Mouse (Mus musculus): Measurements from ENCODE around the gene Socs3. TPM values are rescaled to one million over a fixed set of nuclear protein-coding genes. Genes with fewer than 3 reads are reported as not detected.

Gene Socs3
- polyA plus RNA-seq (2012; ENCODE audit: insufficient read depth, insufficient read length, missing spikeins), result 2.5 and 6.6 TPM in 2 replicates

DNA sequence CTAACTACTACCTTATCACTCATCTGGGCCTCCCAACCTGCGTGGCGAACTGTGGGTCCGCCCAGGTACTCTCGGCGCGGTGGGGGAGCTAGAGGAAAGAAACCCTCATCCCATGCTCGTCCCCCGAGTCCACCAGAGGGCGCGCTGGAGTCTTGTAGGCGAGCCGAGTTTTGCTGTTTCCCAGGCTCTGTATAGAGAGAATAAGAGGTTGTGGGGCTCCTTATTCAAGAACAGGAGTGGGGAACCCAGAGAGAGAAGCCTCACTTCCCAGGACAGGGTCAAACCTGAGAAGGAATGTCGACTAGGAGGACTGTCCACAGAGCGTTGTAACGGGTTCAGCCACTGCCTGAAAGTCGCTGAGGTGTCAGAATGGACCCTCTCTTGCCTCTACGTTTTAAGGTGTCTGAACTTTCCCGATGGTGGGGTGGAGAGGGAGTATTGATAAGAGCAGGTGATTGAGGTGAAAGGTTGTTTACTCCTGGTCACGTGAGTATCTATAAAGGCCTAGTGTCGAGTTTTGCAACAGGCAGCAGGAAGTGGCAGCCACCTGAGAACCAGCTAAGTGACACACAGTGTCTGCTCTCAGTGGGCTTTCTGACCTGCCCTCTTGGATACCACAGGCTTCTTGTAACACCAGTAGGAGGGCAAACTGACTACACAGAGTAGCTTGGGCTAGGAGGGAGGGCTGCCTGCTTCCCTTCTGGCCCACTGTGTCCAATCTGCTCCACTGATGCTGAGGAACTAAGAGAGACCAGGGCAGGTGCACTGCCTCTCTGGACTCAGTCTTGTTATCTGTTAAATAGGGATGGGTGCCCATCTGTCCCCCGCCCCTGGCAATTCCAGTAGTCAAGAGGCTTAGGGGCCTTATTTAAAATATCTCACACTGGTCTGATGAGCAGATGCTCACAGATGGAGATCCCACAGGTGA lies at the start of gene Socs3:
Gene Socs3 (minus strand): TSS at position 103 of the 928 bp plus-strand sequence.
- Histone ChIP-seq H3K4me1 (ENCODE audit: control insufficient read depth, insufficient read depth, insufficient read length, low read length) (peaks cover 5% of the 10 kb centered on the region), H3K4me3 (ENCODE audit: insufficient read depth, low read depth, low read length) (peak within 1 kb of the TSS; percentile 76), H3K27ac (replicated peaks; ENCODE audit: low read depth, low read length) (peak within 1 kb of the TSS; percentile 81)

DNA sequence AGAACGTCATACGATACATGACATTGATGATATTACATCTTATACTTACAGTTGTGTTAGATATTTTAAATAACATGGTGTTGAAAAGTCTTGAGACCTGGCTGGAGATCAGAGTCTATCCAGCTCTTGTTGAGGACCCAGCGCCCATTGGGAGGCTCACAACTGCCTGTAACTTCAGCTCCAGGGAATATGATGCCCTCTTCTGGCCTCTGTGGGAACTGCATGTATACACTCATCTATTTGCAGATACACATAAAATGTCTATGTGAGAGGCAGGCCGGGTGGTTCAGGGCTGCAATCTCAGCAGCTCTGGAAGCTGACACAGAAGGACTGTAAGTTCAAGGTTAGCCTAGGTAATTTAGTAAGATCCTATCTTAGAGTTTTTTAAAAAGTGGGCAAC lies 48.5 kb upstream of the Socs3 start:
- Histone ChIP-seq H3K27ac (replicated peaks; ENCODE audit: low read depth, low read length) (no peak overlapping the region), H3K4me1 (ENCODE audit: control insufficient read depth, insufficient read depth, insufficient read length, low read length) (no peaks in the 10 kb centered on the region), H3K4me3 (ENCODE audit: insufficient read depth, low read depth, low read length) (no peak overlapping the region)

DNA sequence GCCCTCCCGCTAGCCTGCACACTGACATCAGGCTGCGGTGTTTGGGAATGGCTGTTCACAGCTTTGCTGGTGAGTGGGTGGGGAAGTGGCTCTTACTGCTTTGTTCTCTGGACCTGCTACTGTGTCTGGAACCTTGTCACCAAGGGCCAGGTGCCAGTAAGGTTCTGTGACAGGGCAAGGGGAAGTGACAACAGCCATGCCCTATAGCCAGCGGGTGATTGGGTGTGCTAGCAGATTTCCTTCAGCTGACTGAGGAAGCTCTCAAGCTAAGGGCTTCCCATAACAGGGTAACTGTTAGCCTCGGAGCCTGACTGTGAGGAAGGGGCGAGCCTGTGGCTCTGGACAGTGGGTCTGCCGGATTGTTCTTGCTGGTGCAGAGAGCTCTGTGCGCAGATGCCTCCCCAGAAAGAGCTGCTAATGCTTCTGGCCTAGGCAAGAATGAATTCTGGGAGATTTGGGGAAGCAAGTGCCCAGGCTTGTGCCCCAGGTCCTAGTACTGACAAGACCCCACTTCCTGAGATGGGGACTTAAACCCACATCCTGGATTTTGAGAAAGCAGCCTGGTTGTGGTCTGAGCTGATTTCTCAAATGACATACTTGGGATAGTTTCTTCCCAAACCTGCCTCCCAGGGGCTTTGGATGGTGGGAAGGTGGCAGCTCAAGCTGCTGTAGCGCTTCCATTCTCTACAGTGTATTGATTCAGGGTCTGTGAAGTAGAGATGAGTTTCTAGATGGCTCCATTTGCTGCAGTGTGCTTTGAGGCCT lies 45.7 kb upstream of the Socs3 start:
- no peaks in the 10 kb centered on the region; the same call in 1 of the 2 replicates for H3K4me1 ChIP-seq (ENCODE audit: control insufficient read depth, insufficient read depth, insufficient read length, low read length)
- no peak overlapping the region for H3K27ac ChIP-seq (replicated peaks; ENCODE audit: low read depth, low read length)
- H3K4me3 ChIP-seq (ENCODE audit: insufficient read depth, low read depth, low read length), result no peak overlapping the region

DNA sequence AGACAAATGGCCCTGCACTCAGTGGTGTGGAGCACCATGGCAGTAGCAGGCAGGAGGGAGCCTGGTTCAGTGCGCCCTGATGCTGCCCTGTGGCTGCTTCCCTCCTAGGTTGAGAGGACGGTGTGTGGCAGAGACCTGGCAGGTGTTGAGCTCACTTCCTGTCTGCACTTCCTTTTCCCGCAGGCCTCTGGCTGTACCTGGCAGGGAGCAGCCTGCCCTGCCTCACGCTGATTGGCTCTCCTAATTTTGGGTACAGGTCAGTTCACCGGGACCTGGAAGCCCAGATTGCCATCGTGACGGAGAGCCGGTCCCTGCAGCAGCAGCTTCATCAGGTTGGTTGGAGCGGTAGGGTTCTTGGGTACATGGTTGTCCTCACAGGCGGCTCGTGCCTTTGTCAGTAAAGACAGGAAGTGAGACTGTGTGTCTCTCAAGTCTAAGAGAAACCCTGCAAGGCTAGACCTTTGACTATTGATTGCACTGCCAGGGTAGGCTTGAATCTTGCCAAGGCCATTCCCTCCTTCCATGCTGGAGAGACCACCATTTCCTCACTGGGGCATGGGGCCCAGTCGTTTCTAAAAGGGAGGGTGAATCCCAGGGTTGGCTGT lies 44.6 kb upstream of the Socs3 start:
- H3K4me3 ChIP-seq (ENCODE audit: insufficient read depth, low read depth, low read length), result no peak overlapping the region
- no peak overlapping the region for H3K27ac ChIP-seq (replicated peaks; ENCODE audit: low read depth, low read length)
- H3K4me1 ChIP-seq (ENCODE audit: control insufficient read depth, insufficient read depth, insufficient read length, low read length), result no peaks in the 10 kb centered on the region; the same call in 1 of the 2 replicates

DNA sequence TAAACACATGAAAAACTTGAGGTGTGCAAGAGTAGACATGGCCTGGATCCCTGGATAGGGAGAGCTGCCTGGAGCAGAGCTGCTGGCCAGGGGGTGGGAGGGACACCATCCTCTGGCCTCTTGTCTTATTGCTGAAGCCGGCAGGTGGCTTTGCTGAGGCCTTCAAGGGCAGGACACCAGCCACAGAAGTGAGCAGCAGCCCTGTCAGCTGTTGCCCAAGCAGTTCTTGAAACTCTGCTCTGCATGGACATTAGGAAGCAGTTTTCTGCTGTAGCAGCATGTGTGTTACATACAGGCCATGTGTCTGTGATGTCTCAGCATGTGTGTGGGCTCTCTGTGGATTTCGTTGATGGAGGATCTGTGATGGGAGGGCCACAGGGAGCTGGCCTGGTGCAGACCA lies 43.5 kb upstream of the Socs3 start:
- Histone ChIP-seq H3K4me1 (ENCODE audit: control insufficient read depth, insufficient read depth, insufficient read length, low read length) (peaks cover 2% of the 10 kb centered on the region), H3K27ac (replicated peaks; ENCODE audit: low read depth, low read length) (no peak overlapping the region), H3K4me3 (ENCODE audit: insufficient read depth, low read depth, low read length) (no peak overlapping the region)

DNA sequence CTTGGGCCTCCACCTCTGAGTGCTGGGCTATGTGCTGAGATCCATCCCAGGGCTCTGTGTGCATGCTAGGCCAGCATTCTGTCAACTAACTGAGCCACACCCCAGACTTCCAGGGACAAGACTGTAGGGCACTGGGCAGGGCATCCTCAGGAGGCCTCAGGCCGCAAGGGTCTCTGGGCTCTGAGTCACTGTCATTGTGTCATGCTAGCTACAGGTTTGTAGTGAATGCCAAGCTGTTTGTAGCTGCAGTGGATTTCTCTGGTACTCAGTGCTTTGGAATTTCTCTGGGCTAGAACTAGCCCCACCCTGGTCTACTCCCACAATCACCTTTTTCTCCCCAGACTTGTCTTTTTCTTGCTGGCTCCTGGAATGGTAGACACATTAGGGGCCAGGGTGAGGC lies 42.7 kb upstream of the Socs3 start:
- H3K4me3 ChIP-seq (ENCODE audit: insufficient read depth, low read depth, low read length), result no peak overlapping the region
- peaks cover 8% of the 10 kb centered on the region for H3K4me1 ChIP-seq (ENCODE audit: control insufficient read depth, insufficient read depth, insufficient read length, low read length)
- no peak overlapping the region for H3K27ac ChIP-seq (replicated peaks; ENCODE audit: low read depth, low read length)

DNA sequence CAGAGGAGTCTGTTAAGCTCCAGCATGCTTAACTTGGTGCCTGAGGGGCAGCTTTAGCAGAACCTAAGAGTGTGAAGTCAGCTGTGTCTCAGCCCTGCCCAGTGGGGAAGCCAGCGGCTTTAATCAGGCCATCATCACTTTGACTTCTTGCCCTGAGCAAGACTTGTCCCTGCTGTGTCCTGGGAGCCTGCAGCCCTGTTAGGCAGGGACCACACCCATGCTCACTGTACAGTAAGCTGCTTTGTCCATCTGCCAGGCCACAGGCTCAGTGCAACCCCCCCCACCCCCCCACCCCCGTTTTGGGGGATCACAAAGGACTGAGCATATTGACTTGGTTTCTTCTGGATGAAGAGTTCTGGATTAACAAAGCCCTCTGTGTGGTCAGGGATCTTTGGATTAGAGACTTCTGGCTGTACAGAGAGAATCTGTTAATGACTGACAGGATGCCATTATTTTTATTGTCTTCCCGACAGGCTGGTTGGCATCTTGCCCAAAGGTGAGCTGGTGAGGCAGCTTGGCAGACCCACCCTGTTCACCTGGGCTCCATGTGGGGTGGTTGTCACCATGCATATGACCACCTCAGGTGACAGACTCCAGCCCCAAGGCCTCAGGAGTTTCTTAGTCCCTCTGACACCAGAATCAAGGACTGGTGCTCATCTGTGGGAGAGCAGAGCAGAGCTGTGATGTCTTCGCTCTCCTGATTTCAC lies 40.2 kb upstream of the Socs3 start:
- Histone ChIP-seq H3K27ac (replicated peaks; ENCODE audit: low read depth, low read length) (no peak overlapping the region), H3K4me3 (ENCODE audit: insufficient read depth, low read depth, low read length) (no peak overlapping the region), H3K4me1 (ENCODE audit: control insufficient read depth, insufficient read depth, insufficient read length, low read length) (peaks cover 12% of the 10 kb centered on the region)

DNA sequence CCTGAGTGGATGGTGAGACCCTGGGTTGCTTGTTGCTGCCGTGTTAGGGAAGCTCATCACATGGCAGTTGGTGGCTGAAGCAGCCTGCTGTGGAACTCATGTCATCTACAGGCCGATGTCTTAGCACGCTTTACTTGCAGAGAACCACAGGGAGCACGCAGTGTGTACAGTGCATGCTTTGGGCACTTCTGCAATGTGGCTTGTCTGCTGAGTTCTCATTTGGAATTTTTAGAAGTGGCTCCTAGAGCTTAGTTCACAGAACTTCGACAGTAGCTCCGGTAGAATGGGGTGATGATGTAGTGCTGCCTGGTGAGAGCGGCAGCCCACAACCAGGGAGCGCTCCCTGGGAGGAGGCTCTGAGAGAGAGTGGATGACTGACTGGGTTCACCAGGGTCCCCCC lies 39.0 kb upstream of the Socs3 start:
- Histone ChIP-seq H3K4me1 (ENCODE audit: control insufficient read depth, insufficient read depth, insufficient read length, low read length) (peaks cover 12% of the 10 kb centered on the region), H3K4me3 (ENCODE audit: insufficient read depth, low read depth, low read length) (no peak overlapping the region), H3K27ac (replicated peaks; ENCODE audit: low read depth, low read length) (no peak overlapping the region)

DNA sequence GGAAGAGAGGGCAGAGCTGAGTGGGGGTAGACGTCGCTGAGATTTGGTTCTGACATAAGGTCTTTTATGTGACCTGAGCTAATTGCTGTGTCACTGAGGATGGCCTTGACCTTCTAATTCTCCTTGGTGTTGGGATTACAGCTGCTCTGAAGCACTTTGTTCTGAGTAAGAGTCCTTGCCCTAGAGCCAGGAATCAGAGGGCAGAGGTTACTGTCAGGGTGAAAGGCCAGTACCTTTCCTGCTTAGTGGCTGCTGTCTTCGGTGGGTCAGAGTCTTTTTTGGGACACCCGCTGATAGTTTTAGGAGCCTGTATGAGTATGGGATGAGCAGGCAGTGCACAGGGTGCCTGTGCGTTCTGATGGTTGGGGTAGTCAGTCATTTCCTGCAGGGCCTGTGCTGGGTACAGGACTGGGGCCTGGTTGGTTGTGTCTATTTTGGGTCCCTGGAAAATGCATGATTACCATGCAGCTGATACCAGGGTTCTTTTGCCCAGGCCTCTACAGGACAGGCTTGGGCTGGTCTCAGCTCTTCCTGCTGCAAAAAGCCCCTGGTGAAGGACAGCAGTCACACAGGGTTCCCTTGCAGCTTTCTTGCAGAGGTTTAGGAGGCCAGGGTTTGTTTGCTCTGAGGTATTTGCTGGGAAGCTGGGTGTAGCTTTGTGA lies 38.4 kb upstream of the Socs3 start:
- Histone ChIP-seq H3K4me3 (ENCODE audit: insufficient read depth, low read depth, low read length) (no peak overlapping the region), H3K27ac (replicated peaks; ENCODE audit: low read depth, low read length) (no peak overlapping the region), H3K4me1 (ENCODE audit: control insufficient read depth, insufficient read depth, insufficient read length, low read length) (peaks cover 12% of the 10 kb centered on the region)

DNA sequence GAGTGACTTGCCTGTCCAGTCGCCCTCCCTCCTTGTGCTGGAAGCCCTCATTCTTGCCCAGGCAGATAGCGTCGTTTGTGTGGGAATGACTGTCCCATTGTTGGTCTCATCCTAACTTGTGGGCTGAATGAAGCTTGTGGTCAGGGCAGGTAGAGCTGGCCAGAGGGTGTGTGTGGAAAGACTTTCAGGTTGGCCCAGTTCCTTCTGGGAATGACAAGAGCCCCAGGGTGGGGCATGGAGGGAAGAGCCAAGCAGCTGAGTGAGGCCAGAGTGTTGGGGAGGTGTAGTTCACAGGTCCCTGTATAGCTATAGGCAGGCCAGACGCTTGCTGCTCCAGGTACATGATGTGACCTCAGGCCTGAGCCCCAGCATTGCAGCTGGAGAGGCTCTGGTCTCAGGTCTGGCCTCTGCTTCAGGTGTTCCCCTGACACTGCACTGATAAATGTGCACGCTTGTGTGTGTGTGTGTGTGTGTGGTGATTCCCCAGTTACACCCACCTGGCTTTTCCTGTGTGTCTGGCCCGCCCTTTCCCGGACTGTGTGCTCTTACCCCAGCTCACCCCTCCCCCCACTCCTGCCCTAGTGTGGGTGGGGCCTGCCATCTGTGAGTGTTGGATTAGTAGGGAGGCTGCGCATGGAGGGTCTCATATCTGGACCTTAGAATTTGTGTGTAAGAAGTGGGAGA lies 37.8 kb upstream of the Socs3 start:
- H3K27ac ChIP-seq (replicated peaks; ENCODE audit: low read depth, low read length), result no peak overlapping the region
- H3K4me3 ChIP-seq (ENCODE audit: insufficient read depth, low read depth, low read length), result no peak overlapping the region
- H3K4me1 ChIP-seq (ENCODE audit: control insufficient read depth, insufficient read depth, insufficient read length, low read length), result peaks cover 12% of the 10 kb centered on the region

DNA sequence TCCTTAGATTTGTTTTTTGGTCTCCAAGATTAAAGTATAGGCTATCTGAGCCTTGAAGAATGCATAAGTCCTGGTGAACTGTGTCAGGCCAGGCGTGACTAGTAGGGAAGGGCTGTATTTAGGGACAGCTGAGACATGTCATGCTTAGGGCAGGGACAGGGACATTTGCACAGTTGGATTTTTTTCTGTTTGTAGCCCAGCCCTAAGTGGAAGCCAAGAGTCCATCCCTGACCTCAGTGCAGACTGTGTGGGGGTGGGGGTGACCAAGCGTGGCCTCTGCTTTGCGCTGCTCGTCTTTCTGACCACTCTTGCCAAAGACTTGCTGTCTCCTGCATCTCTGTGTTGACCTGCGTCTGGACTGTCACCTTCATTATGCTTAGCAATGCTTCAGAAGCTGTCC lies 34.4 kb upstream of the Socs3 start:
- Histone ChIP-seq H3K27ac (replicated peaks; ENCODE audit: low read depth, low read length) (no peak overlapping the region), H3K4me3 (ENCODE audit: insufficient read depth, low read depth, low read length) (no peak overlapping the region), H3K4me1 (ENCODE audit: control insufficient read depth, insufficient read depth, insufficient read length, low read length) (peaks cover 12% of the 10 kb centered on the region)

DNA sequence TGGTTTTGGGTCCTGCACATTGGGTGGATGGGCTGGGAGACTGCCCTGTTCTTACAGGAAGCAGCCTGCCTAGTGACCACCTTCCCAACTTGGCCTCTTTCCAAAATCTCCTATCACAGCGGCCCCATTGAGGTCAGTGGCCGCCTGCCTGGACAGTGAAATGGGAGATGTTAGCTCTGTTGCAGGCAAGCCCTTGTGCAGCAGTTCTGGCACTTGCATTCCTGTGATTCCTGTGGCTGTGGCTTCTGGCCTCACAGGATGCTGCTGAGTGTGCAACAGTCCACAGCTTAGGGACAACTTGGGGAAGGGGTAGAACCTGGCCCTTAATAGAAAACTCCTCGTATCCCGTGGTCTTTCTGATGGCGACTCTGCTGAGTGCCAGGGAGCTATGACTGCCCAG lies 33.9 kb upstream of the Socs3 start:
- Histone ChIP-seq H3K4me3 (ENCODE audit: insufficient read depth, low read depth, low read length) (no peak overlapping the region), H3K4me1 (ENCODE audit: control insufficient read depth, insufficient read depth, insufficient read length, low read length) (peaks cover 12% of the 10 kb centered on the region), H3K27ac (replicated peaks; ENCODE audit: low read depth, low read length) (no peak overlapping the region)

DNA sequence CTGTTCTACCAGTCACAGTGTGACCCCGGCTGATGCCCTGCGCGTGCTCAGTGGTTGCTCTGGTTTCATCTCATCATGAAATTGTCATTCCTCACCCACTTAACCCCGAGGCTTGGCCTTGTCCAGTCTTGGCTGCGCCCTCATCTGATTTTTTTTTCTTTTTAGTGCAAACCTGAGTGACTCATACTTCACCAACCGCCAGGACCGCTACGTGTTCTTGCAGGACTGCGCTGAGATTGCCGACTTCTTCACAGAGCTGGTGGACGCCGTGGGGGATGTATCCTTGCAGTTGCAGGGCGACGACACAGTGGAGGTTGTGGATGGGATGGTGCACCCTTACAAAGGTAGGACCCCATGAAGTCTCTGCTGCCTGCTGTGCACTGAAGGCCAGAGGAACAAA lies 33.3 kb upstream of the Socs3 start:
- H3K4me1 ChIP-seq (ENCODE audit: control insufficient read depth, insufficient read depth, insufficient read length, low read length), result peaks cover 8% of the 10 kb centered on the region
- H3K27ac ChIP-seq (replicated peaks; ENCODE audit: low read depth, low read length), result no peak overlapping the region
- H3K4me3 ChIP-seq (ENCODE audit: insufficient read depth, low read depth, low read length), result no peak overlapping the region
